Mouse (Mus musculus) T-helper 1 cell (primary cell): ENCODE measurements around the gene Rara.
"Not testable (repeated sequence)": the region's sequence is repeated elsewhere in the genome, so short reads cannot be mapped to it uniquely, and the experiment has no call there.

ENCODE experiments used
- in situ Hi-C: fragments of 300-600 bp; cut with MboI, MseI; formaldehyde crosslinking; loops from one replicate; pipeline ENCODE4 v1.15.1; 2025; ENCODE audit warnings: high pct_unique_total_duplicates

Gene Rara

GRCm38 (mm10) chr11:98983551-98983950 is 55.9 kb downstream of the Rara start:
- in situ Hi-C loops, result no loop called here

- in situ Hi-C loops, result no loop called here
Measured at GRCm38 (mm10) chr11:98985542-98985941, 57.9 kb downstream of the Rara start.

GRCm38 (mm10) chr11:98988260-98988659 is 60.6 kb downstream of the Rara start:
- in situ Hi-C loops, result not testable (repeated sequence)

- in situ Hi-C loops, result loop anchor here (5.0 kb wide), 1 partner anchor 169 kb away; no protein-coding TSS in a partner anchor
Measured at GRCm38 (mm10) chr11:98990866-98991265, 63.2 kb downstream of the Rara start.

- in situ Hi-C loops, result loop anchor here (5.0 kb wide), 1 partner anchor 1501 kb away; no protein-coding TSS in a partner anchor
Measured at GRCm38 (mm10) chr11:98995987-98996386, 68.4 kb downstream of the Rara start.

GRCm38 (mm10) chr11:98997659-98998058 is 70.0 kb downstream of the Rara start:
- in situ Hi-C loops, result loop anchor here (5.0 kb wide), 1 partner anchor 1500 kb away; no protein-coding TSS in a partner anchor

- in situ Hi-C loops, result loop anchor here (5.0 kb wide), 1 partner anchor 1499 kb away; no protein-coding TSS in a partner anchor
Measured at GRCm38 (mm10) chr11:98998776-98999175, 71.2 kb downstream of the Rara start.

GRCm38 (mm10) chr11:98999243-98999642 is 71.6 kb downstream of the Rara start:
- in situ Hi-C loops, result loop anchor here (5.0 kb wide), 1 partner anchor 1498 kb away; no protein-coding TSS in a partner anchor

GRCm38 (mm10) chr11:99006788-99007187 is 79.2 kb downstream of the Rara start:
- in situ Hi-C loops, result no loop called here

GRCm38 (mm10) chr11:99010124-99010523 is 82.5 kb downstream of the Rara start:
- in situ Hi-C loops, result no loop called here

GRCm38 (mm10) chr11:99010706-99011105 is 83.1 kb downstream of the Rara start:
- in situ Hi-C loops, result no loop called here

- in situ Hi-C loops, result no loop called here
Measured at GRCm38 (mm10) chr11:99013856-99014255, 86.2 kb downstream of the Rara start.

GRCm38 (mm10) chr11:99019844-99020243 is 92.2 kb downstream of the Rara start:
- in situ Hi-C loops, result loop anchor here (10.0 kb wide), 1 partner anchor 1195 kb away; no protein-coding TSS in a partner anchor

- in situ Hi-C loops, result loop anchor here (10.0 kb wide), 1 partner anchor 1198 kb away; no protein-coding TSS in a partner anchor
Measured at GRCm38 (mm10) chr11:99022384-99022933, 94.8 kb downstream of the Rara start.

- in situ Hi-C loops, result loop anchor here (10.0 kb wide), 1 partner anchor 1198 kb away; no protein-coding TSS in a partner anchor
Measured at GRCm38 (mm10) chr11:99023094-99023493, 95.5 kb downstream of the Rara start.

GRCm38 (mm10) chr11:99023500-99024467 is 96.2 kb downstream of the Rara start, which contains the start of gene Top2a:
Gene Top2a, minus strand, starts transcription at chr11:99024189.
- in situ Hi-C loops, result loop anchor here (10.0 kb wide), 1 partner anchor 1199 kb away; no protein-coding TSS in a partner anchor
